ENCODE assay signal across 18 mouse cellular contexts in genomic region chr5:77289686-77290085, GRCm38 (mm10). TPM values are rescaled to one million over a fixed set of nuclear protein-coding genes. Genes with fewer than 3 reads are reported as not detected.
DNase-seq lines count a peak whose midpoint lies in the region; ATAC-seq lines count a peak whose summit lies in the region.
"Had no signal": no experiment of that assay in that cellular context is flagged by ENCODE, and none has a peak within 500 bp of the region (broad histone marks: within the 10 kb centered on the region; RNA-seq: fewer than 3 reads in every experiment).

No protein-coding gene starts in this region.

- peak; percentile 31; the same call in 1 of the 2 replicates for ATAC-seq in common myeloid progenitor, adult 5-6 weeks (replicated peaks; ENCODE audit: low read depth, poor library complexity, severe bottlenecking)
- ATAC-seq in hindbrain, embryonic 16.5 days = no peak

- DNase-seq in lung, postnatal 36 days = peak; percentile 47
- no peak for DNase-seq in lung, postnatal 14 days
- DNase-seq in spleen, adult 12 weeks (ENCODE audit: low spot score) = peak; percentile 31
- DNase-seq in yolk sac, embryonic 10.5 days (ENCODE audit: low spot score) = no peak
- DNase-seq in right cerebral cortex, postnatal 25 days = no peak
- DNase-seq: adrenal gland, postnatal 25 days; cerebellum, adult 9-11 months; heart, postnatal 10 days; kidney, adult 18-20 months; kidney, postnatal 10 days; lung, adult 18-20 months had no signal

- H3K9me3 ChIP-seq in hindbrain, embryonic 16.5 days (ENCODE audit: control insufficient read depth, low read length) = no peaks in the 10 kb centered on the region
- H3K9me3 ChIP-seq: embryonic facial prominence, embryonic 12.5 days; heart, embryonic 12.5 days; neural tube, embryonic 15.5 days had no signal

- 91% methylated on average over 8 of the region's 8 CpGs for WGBS in hindbrain, embryonic 16.5 days

- H3K9ac ChIP-seq in hindbrain, embryonic 16.5 days (ENCODE audit: low read depth, low read length) = no peak overlapping the region
- H3K9ac ChIP-seq: embryonic facial prominence, embryonic 12.5 days; heart, embryonic 12.5 days; neural tube, embryonic 15.5 days had no signal

- no peaks in the 10 kb centered on the region for H3K4me1 ChIP-seq in hindbrain, embryonic 16.5 days (ENCODE audit: control insufficient read depth, insufficient read depth, low read depth, low read length)
- H3K4me1 ChIP-seq: embryonic facial prominence, embryonic 12.5 days; neural tube, embryonic 15.5 days had no signal

- H3K27me3 ChIP-seq in hindbrain, embryonic 16.5 days (replicated peaks; ENCODE audit: control insufficient read depth, insufficient read depth, low read length) = no peaks in the 10 kb centered on the region
- H3K27me3 ChIP-seq: embryonic facial prominence, embryonic 12.5 days; heart, embryonic 12.5 days; neural tube, embryonic 15.5 days had no signal

- H3K4me2 ChIP-seq in hindbrain, embryonic 16.5 days (ENCODE audit: low read length) = no peak overlapping the region
- H3K4me2 ChIP-seq: embryonic facial prominence, embryonic 12.5 days; heart, embryonic 12.5 days; midbrain, embryonic 11.5 days; neural tube, embryonic 15.5 days had no signal

- peaks cover 20% of the 10 kb centered on the region for H3K36me3 ChIP-seq in hindbrain, embryonic 16.5 days (ENCODE audit: control insufficient read depth, insufficient read depth, low read length)

- no peak overlapping the region for H3K27ac ChIP-seq in hindbrain, embryonic 16.5 days (ENCODE audit: low read depth, low read length)
- H3K27ac ChIP-seq: embryonic facial prominence, embryonic 12.5 days; neural tube, embryonic 15.5 days; stomach, postnatal 0 days had no signal

- H3K4me3 ChIP-seq in hindbrain, embryonic 16.5 days (ENCODE audit: low read length) = no peak overlapping the region
- H3K4me3 ChIP-seq: embryonic facial prominence, embryonic 12.5 days; heart, embryonic 12.5 days; neural tube, embryonic 15.5 days had no signal

RNA-seq across cellular contexts. Expression of gene Noa1, which starts 20.2 kb away (rescaled TPM):
- total RNA-seq in common myeloid progenitor, adult 5-6 weeks (2017) = 20.3 and 40.9 TPM in 2 replicates
- polyA plus RNA-seq in hindbrain, embryonic 16.5 days (2015; fragmentation: Nextera tagmentation; extraction: Ambion mirVana) = 33.2 and 34.7 TPM in 2 replicates

RNA-seq across cellular contexts. Expression of gene Polr2b, which starts 20.3 kb away (rescaled TPM):
- total RNA-seq in common myeloid progenitor, adult 5-6 weeks (2017) = 160 and 171 TPM in 2 replicates
- 52.4 and 59.2 TPM in 2 replicates for polyA plus RNA-seq in hindbrain, embryonic 16.5 days (2015; fragmentation: Nextera tagmentation; extraction: Ambion mirVana)

RNA-seq across cellular contexts. Expression of gene Rest, which starts 24.4 kb away (rescaled TPM):
- 49.7 and 61.6 TPM in 2 replicates for total RNA-seq in common myeloid progenitor, adult 5-6 weeks (2017)
- 5.9 and 6.9 TPM in 2 replicates for polyA plus RNA-seq in hindbrain, embryonic 16.5 days (2015; fragmentation: Nextera tagmentation; extraction: Ambion mirVana)

Comparison
In these comparisons a context has a peak if more than half of its experiments do, and no peak if none do; other contexts are left out.
1. DNase-seq: peak in lung, postnatal 36 days (single experiment) and spleen, adult 12 weeks (single experiment); none in lung, postnatal 14 days (single experiment), yolk sac, embryonic 10.5 days (single experiment) and right cerebral cortex, postnatal 25 days (single experiment).